Mouse (Mus musculus) left cerebral cortex, adult 8-10 months (tissue): ENCODE data around the gene Rabl6. TPM values are rescaled to one million over a fixed set of nuclear protein-coding genes. Genes with fewer than 3 reads are reported as not detected.
"Not testable (repeated sequence)": the region's sequence is repeated elsewhere in the genome, so short reads cannot be mapped to it uniquely, and the experiment has no call there.

ENCODE experiments used
- DNase-seq, 2 experiments: peaks; one replicate each; pipeline ENCODE4 v3.0.0; 2022; ENCODE audit warnings: low spot score in 2 of 2
- total RNA-seq, 4 experiments: library from RNA; stranded (reverse); gene quantifications; 2 replicates each; pipeline ENCODE4 v1.2.4; 2022

Gene Rabl6
- total RNA-seq, 4 experiments from 2014 or later: 135 to 160 (median 145) TPM

DNA sequence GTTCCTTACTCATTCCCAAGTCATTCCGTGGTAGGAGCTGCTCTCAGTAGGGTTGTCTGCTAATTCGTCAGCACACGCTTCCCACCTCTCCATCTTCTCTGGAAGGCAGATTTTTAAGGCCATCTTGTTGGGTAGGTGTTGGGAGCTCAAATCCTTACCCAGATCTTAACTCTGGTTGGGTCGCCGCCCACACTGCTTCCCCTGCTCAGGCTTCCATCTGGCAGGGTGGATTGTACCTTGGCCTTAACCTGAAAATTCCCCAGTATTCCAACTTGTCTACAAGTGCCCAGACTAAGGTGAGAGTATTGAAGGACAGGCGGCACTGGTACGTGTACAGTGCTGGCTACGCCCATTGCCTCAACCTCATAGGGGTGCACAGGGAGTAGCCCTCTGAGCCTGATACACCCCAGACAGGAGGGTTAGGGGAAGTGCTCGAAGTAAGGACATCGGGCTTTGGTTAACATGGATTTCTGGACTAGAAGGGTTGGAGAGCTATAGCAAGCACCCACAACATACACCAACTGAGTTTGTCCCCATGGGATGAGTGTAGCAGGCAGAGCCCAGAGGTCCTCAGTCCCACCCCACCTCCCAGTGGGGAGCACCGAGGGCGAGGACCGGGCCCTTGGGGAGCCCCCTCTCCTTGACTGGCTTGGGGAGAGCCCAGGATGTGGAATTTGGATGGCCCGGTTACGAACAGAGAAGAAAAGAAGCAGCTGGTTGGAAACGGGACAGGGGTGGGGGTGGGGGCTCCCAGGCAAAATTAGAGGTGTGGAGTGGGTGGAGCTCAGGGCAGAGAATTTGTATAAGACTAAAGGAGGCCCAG, 32.1 kb downstream of the Rabl6 start:
- DNase-seq: peak; percentile 38 to 74

DNA sequence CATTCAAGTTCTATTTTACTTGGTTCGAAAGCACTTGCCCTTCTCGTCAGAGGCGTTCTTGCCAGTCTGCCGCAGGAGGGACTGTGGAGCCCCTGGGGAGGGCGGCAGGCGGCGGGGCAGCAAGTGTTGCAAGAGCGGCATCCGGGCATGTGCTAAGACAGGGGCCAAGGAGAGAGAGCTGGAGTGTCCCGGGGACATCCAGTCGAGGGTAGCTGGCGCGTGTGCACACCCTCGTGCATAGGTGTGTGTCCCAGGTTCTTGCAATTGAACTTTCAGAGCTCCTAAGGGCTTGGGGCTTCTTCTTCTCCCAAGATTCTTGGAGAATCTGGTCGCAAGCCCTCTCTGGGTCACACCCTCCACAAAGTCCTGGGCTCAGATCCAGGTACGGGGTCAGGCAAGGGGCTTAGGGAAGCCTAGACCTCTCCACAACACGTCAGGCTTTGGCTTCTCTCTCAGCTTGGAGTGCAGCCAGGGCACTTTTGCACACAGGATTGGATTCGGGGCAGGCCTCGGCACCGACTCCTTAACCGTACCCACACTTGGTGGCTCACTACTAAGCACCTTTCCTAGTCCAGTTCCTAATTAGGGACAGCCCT, 32.8 kb downstream of the Rabl6 start:
- peak in 1 of 2 experiments; percentile 27 for DNase-seq

DNA sequence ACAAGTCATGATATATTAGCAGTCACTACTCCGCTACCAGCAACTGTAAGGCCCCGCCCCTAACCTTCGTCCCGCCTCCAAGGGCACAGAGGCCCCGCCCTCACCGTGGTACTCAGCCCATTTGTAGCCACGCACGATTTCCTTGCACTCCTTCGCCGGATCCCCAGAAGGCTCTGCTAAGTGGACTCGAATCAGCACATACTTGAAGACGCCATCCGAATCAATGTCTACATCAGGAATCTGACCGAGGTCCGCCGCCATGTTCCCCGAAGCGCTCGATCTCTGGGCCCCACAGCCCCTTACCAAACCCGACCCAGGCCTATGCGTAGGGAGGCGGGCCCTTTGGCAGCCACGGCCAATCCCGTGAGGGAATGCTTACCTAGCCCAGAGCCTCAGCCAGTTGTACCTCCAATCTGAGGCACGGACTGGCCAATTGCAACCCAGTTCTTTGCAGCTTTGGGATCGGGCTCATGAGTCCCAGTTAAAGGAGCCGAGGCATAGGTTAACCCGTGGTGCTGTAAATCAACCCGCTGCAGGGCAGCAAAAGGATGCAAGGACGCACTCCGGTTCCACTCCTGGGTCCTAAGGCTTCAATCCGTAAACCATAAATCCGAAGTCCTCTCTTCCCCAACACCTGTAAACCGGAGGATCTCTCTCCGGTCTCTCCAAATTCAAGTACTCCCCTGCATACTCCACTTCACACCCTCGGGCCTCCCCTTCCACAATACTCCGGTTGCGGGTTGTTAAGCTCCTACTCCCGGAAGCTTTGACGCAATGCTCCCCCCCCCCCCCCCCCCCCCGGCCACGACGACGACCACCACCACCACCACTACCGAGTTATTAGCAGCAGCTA, 33.5 kb downstream of the Rabl6 start, which contains the start of the genes Mamdc4 and Phpt1:
Gene Mamdc4 (minus strand): TSS at position 267 of the 853 bp plus-strand sequence.
Gene Phpt1 (minus strand): TSS at position 646 of the 853 bp plus-strand sequence.
- DNase-seq: peak; percentile 96 to 97

- DNase-seq: no peak
Observed at GRCm38 (mm10) chr2:25574136-25574535, 34.2 kb downstream of the Rabl6 start.

GRCm38 (mm10) chr2:25573068-25573467, 35.3 kb downstream of the Rabl6 start:
- no peak for DNase-seq

GRCm38 (mm10) chr2:25571221-25571620, 37.1 kb downstream of the Rabl6 start:
- DNase-seq: no peak

- DNase-seq: no peak
Observed at GRCm38 (mm10) chr2:25569323-25569722, 39.0 kb downstream of the Rabl6 start.

GRCm38 (mm10) chr2:25568473-25569019, 39.8 kb downstream of the Rabl6 start:
- no peak for DNase-seq

DNA sequence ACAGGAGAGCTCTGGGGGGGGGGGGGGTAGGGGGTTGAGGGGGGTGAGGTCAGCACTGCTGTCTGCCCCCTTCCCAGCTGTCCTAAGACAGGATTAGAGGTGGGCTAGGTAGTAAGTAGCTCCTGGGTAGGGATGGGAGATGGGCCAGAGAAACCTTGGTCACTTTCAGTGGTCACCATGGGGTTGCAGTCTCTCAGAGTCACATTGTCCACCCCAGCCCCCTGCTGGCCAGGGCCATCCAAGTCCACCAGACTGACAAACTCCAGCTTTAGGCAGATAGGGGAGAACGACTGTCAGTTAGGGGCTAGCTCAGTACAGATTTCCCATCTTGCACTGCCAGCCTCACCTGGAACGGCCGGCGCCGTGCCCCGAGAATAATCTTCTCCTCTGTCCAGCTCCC, 41.8 kb downstream of the Rabl6 start:
- DNase-seq: no peak

GRCm38 (mm10) chr2:25565741-25566140, 42.6 kb downstream of the Rabl6 start:
- DNase-seq: no peak

- DNase-seq: no peak
Observed at GRCm38 (mm10) chr2:25561946-25562345, 46.4 kb downstream of the Rabl6 start.

- no peak for DNase-seq
Observed at GRCm38 (mm10) chr2:25560551-25560950, 47.8 kb downstream of the Rabl6 start.

GRCm38 (mm10) chr2:25558774-25559173, 49.5 kb downstream of the Rabl6 start:
- no peak for DNase-seq

- DNase-seq: no peak
Observed at GRCm38 (mm10) chr2:25557964-25558360, 50.4 kb downstream of the Rabl6 start.

GRCm38 (mm10) chr2:25557221-25557963, 50.9 kb downstream of the Rabl6 start, which contains the start of gene Edf1:
TSS of gene Edf1 (plus strand) at chr2:25557847.
- DNase-seq: peak; percentile 89 to 94

- no peak for DNase-seq
Observed at GRCm38 (mm10) chr2:25556296-25556695, 52.0 kb downstream of the Rabl6 start.

- not testable (repeated sequence) for DNase-seq
Observed at GRCm38 (mm10) chr2:25555479-25555878, 52.8 kb downstream of the Rabl6 start.

- DNase-seq: not testable (repeated sequence)
Observed at GRCm38 (mm10) chr2:25553171-25553786, 55.0 kb downstream of the Rabl6 start.

DNA sequence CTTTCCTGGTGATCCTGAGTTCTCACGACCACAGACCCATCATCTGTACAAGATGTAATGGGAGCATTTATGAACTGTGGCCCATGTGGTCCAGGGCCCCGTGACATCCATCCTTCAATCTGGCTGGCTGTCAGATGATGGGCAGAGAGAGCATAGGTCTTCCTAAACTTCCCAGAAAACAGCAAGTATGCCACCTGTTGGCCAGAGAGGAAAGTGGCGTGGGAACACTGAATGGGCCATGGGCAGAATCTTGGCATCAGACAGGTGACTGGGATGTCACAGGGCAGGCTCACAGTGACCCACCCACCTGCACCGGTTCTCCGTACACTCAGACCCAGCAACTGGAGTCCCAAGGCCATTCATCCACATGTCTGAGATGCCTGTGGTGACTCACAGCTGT, 57.1 kb downstream of the Rabl6 start:
- no peak for DNase-seq
